Mouse (Mus musculus) lung, postnatal 14 days (tissue): ENCODE results near the gene Arf4.
"Not testable (repeated sequence)": the region's sequence is repeated elsewhere in the genome, so short reads cannot be mapped to it uniquely, and the experiment has no call there.

Experiments
- DNase-seq: peaks from one replicate; pipeline ENCODE4 v3.0.0; 2021

Arf4 gene

DNA sequence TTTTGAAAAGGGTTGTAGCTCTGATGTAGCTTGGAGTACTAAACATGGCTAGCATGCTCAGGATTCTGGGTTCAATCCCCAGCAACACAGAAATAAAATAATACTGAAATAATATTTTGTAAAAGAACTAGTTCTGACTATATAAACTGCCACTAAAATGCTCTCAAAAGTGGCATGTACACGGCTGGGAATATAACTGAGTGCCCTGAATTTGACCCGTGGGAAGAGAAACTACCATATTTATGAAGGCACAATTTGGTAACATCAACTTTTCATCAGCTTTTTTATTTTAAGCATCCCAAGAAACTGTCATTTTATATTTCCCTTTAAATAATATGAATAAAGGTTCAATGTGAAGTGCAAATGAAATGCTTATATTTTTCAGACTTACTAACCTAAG is 26.0 kb downstream of the Arf4 start:
- no peak for DNase-seq

DNA sequence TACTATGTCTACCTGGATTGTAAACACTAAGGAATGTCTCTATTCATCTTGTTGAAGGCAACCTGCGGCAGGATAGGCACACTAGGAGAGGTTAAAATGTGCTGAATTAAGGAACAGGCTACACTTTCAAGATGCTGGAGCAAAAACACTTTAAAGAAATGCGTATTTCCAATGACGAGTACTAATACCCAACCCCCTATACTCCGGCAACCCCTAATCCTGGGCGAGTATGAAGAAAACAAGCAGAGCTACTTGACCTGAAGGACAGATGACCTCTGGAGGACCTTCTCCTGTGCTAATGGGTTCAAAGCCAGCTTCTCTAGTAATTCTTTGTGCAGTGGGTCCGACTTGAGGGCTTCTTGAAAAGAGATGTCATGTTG is 30.1 kb downstream of the Arf4 start:
- DNase-seq = no peak

DNA sequence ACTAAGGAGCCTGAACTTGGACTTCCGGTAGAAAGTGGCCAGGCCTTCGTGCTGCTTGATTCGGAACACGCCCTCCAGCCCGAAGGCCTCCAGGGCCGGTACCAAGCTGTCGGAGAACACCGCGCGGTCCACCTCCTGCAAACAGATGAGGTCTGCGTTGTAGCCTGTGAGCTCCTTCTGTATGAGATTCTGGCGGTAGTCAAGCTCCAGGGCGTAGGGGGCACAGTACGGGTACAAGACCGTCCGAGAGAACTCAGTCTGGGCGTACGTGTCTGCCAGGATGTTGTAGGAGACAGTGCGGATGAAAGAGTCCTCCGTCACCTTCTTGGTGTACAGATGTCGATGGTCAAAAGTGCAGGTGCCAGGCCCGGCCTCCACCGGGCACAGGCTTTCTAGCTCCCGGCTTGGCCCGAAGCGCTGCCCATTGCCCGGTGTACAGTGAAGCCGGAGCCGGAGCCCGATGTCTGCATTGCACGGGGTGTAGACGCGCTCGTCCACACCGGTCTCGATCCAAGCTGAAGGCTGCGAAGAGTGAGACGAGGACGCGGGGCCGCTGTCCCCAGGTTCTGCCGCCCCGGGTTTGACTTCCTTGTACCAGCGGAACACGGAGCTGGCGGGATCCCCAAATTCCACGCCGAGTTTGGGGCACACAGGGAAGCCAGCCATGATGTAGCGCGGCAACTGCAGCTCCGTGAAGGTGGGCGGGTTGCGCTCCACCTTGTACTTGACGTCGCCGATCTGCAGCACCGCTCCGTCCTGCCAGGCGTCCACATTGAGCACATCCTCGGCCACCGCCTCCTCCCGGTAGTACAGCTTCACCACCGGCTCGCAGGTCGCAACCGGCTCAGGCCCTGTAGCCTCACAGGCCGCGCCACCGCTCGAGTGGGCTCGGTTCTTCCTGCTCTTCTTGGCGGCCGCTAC is 30.8 kb downstream of the Arf4 start:
- peak; percentile 24 for DNase-seq

DNA sequence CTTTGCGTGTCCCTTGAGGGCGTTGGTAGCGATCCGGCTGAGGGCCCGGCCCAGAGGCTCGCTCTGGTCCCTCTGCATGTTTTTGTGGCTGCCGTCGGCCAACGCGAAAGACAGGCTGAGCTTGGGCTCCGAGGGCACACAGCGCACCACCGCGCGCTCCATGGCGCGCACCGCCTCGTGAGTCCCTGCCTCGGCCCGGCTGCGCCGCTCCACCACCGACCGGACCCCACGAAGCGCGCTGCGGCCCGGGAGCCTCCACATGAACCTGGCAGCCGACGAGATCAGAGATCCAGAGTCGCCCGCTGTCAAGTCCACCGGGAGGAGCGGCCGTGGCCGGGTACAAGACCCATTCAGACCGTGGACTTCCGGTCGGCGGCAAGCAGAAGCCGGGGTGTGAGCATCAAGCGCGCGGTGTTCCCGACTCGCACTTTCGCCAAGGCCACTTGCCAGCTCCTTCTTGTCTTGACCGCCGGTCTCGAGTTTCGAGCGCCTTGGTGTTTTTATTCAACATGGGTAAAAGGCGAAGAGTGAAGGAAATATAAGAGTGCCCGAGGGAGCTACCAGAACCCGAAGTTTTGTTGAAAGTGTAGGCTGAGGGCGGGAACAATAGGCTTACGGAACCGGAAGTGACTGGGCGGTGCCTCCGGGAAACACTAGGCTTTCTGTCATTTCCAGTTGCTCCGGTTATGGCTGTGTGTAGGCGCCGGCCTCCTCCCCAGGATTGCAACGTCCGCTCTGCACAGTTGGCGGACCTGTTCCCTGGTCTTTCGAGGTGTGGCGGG is 31.6 kb downstream of the Arf4 start, which contains the start of gene Pde12:
Pde12 (minus strand) TSS at position 592 of the 782 bp plus-strand sequence.
- peak; percentile 87 for DNase-seq

DNA sequence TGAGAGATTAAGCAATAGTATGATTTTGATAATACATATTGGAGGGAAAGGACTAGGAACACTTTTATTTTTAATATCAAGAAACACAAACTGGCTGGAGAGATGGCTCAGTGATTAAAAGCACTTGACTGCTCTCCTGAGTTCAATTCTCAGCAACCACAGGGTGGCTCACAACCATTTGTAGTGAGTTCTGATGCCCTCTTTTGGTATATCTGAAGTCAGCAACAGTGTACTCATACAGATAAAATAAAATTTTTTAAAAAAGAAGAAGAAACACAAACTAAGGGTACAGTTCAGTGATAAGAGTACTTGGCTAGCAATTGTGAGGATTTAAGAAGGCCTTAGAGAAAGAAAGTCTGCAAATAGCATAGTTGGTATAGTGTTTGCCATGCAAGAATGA is 33.1 kb downstream of the Arf4 start:
- DNase-seq = no peak

DNA sequence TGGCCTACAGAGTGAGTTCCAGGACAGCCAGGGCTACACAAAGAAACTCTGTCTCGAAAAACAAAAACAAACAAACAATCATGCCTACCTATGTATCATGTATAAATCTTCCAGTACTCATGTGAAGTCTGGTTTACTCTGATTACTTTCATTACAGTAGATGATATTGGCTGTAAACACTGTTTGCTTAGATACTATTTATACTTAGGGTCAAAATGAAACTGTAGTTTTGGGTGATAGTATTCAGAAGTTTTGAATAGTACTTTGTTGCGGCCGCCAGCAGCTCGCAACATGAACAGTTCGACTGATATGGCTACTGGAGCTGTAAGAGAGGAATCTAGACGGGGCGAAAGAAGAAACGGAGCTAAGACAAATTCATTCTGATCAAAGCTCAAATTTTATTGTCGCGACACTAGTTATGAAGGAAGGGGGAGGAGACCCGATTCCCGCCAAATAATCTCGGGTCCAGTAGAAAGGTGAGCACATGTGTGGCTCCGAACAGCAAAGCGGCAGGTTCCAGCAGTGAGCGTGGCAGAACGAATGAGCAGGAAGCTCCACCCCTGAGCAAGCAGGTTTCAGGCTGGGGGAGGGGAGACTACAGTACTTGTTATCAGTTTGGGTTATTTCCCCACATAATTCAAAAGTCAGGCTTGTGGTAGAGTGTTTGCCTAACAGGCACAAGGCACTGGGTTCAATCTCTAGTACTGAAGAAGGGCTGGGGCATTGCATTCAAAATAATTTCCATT is 34.2 kb downstream of the Arf4 start:
- not testable (repeated sequence) for DNase-seq

DNA sequence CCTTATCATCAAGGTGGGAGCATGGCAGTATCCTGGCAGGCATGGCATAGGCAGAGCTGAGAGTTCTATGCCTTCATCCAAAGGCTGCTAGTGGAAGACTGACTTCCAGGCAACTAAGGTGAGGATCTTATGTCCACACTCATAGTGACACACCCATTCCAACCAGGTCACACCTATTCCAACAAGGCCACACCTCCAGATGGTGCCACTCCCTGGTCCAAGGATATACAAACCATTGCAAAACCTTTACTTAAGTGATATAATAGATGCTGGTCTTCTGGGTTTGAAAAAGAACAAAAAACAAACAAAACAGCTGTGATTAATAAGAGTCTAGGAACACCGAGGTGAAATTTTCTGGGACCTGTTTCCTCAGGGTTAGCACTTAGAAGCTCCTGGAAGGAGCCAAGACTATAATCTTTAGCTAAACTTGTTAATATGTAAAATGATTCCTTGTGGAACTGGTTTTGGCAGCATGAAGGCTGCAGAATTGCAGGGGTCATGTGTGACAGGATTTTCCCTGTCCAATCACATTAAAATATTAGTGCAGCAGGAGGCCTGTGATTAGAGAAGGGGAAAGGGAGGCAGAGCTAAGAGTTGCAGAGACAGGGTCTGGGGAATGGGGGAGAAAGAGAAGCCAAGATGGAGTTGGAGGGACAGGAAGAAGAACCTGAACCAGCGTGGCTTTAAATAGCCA is 36.7 kb downstream of the Arf4 start:
- DNase-seq = not testable (repeated sequence)

DNA sequence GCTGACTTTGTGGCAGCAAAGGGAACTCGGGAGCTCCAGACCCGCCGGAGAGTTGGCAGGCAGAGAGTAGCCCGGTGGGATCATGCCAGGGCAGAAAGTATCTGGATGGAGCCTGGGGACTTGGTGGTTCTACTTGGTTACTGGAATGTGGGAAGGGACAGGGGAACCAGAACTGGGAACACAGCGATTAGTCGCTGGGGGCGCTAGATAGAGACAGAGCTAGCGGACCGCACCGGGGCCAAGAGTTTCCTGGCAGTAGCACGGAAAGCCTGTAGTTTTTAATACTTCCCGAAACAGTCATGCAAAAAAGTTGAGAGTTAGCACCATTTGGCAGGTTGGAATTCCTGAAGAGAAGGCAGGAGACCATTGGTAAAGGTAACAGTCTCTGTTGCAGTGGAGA is 37.5 kb downstream of the Arf4 start:
- DNase-seq = peak; percentile 41

DNA sequence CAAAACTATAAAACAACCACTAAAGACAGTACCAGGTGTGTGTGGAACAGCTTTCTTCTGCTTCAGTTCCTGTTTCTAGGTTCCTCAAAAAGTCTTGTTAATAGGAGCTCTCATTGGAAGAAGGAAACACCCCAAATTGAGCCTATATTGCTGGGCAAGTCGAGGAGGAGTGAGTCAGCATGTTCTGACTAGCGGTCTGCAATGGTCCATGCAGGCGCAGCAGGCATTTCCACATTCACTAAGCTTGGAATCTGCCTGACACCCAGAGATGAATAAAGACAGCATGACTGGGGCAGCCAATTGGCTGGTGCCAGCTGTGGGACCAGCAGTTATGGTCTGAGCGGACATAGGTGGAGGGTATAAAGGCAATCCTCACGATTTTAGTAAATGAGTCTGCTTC is 37.9 kb downstream of the Arf4 start:
- no peak for DNase-seq

DNA sequence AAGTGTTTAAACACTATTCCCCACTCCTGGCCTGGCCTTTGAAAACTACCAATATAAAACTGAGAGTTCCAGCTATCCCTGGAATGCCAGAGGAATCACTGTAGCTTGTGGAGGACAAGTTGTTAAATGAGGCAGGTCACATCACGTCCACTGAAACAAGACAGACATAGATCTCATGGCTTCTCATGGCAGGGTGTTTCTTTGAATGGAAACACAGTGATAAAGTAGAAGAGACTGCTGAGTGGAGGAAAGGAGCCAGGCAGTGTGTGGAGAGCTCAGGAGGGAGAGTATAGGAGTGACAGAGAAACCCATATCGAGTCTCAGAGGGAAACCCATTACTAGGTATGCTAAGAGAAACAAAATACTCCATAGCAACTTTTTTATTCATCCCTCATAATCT is 52.9 kb downstream of the Arf4 start:
- DNase-seq = no peak

DNA sequence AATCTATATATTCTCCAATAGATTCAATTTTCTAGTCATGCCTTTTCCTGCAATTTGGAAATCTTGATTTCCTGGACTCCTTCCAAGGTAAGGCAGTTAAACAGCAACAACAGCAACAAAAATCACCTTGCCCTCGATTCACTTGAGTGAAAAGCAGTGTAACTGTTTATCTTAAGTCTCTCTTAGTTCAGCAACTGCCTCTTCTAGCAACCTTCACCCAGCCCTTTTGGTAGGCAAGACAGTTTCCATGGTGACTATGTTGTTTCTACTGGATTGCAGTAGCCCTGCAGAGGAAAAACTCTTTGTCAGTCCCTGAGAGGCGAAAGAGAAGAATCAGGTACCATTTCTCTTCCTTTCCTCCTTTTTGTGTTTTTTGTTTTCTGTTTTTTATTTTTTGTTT is 53.5 kb downstream of the Arf4 start:
- no peak for DNase-seq

DNA sequence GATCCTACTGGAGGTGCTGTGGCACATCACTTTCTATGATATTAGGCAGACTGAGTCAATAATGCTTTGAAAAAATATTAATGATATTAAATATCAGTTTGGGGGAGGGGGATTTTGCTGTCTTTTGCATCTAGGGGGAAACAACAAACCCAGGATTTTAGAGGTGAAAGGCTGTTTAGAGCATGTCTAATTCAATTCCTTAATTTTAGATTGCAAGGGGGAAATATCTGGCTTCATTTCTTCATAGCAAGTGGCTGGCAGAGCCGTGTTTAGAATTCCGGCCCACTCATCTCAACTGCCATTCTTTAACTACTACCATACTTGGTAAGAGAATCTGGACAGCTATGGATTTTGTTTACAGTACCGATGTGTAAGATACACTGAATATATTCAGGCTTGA is 55.1 kb downstream of the Arf4 start, which contains the start of gene Dnah12:
Dnah12 (plus strand) TSS at position 301 of the 400 bp plus-strand sequence.
- no peak for DNase-seq

DNA sequence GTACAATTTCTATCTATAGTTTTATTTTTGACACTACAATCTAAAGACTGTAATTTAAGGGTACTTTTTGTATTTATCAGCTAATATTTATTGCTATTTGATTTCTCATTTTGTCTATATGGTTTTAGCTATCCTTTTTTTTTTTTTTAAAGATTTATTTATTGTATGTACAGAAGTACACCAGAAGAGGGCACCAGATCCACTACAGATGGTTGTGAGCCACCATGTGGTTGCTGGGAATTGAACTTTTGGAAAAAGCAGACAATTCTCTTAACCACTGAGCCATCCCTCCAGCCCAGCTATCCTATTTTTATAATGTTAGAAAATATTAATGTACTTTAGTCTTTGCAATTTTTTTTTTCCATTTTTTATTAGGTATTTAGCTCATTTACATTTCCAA is 60.0 kb downstream of the Arf4 start:
- DNase-seq = no peak

DNA sequence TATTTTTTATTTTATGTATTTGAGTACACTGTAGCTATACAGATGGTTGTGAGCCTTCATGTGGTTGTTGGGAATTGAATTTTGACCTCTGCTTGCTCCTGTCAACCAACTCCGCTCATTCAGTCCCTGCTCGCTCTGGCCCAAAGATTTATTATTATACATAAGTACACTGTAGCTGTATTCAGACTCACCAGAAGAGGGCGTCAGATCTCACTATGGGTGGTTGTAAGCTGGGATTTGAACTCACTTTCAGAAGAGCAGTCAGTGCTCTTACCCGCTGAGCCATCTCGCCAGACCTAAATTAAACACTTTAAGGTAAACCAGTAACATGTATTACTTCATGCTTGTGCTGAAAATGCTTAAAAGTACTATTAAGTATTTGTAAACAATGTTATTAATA is 67.4 kb downstream of the Arf4 start:
- not testable (repeated sequence) for DNase-seq
